ENCODE assay signal across 9 mouse cellular contexts in the genomic region with DNA sequence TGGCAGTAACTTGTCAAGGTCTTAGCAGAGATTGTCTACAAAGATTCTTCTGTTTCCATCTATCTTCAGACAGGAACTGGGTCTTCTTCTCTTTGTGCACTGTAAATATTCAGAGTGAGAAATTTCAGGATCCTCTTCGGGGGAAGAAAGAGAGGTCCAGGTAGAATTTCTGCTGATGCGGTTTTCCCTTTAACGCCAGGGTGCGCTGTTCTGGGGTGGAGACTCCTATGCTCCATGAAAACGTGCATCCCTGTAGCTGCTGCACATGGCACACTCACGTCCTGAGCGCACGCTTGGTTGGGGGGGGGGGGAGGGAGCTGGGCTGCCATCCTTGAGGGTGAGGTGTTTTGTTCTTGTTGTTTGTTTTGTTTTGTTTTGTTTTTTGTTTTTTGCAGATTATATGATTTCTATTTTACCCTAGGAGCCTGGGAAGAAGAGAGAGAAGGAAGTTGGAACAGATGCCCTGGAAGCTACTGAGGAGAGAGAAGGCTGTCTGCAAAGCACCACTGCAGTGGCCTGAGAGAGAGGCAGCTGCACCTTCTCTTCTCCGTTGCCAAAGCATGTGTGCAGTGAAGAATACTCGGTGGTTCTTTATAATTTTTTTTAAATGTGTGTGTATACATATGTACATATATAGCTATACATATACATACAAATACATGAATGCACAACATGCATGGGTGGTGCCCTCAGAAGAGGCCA. TPM values are rescaled to one million over a fixed set of nuclear protein-coding genes. Genes with fewer than 3 reads are reported as not detected.
DNase-seq lines count a peak whose midpoint lies in the region; ATAC-seq and TF ChIP-seq lines count a peak whose summit lies in the region.
"Had no signal": no experiment of that assay in that cellular context is flagged by ENCODE, and none has a peak within 500 bp of the region (broad histone marks: within the 10 kb centered on the region; RNA-seq: fewer than 3 reads in every experiment).

No protein-coding gene starts in this region.

- peak; percentile 55; the same call in 1 of the 2 replicates for ATAC-seq in forebrain, embryonic 12.5 days (ENCODE audit: low FRiP score)

- H3K27ac ChIP-seq in layer of hippocampus, adult 2 months: no peak overlapping the region
- no peak overlapping the region for H3K27ac ChIP-seq in bone marrow macrophage, adult 2 months (ENCODE audit: insufficient read depth, low read depth, low read length)
- no peak overlapping the region for H3K27ac ChIP-seq in forebrain, embryonic 12.5 days
- H3K27ac ChIP-seq: limb, embryonic 13.5 days had no signal

- TF ChIP-seq POLR2A in bone marrow macrophage, adult 2 months (IDR thresholded peaks at IDR 0.05; ENCODE audit: borderline replicate concordance, low read depth, low read length): no peak

- H3K4me2 ChIP-seq in forebrain, embryonic 12.5 days: no peak overlapping the region
- H3K4me2 ChIP-seq: limb, embryonic 13.5 days had no signal

- DNase-seq in layer of hippocampus, adult 2 months (ENCODE audit: low spot score in 2 of 2): peak in 1 of 2 experiments; percentile 36
- DNase-seq in layer of hippocampus, adult 9-11 months: no peak
- DNase-seq in ES-CJ7 (ENCODE audit: low read depth, low spot score): peak; percentile 85
- peak; percentile 38 for DNase-seq in lung, postnatal 10 days
- DNase-seq in layer of hippocampus, adult 8-10 months (ENCODE audit: low spot score in 2 of 2): no peak
- DNase-seq in left cerebral cortex, postnatal 36 days (ENCODE audit: low spot score in 2 of 2): no peak

- H3K4me3 ChIP-seq in layer of hippocampus, adult 2 months: no peak overlapping the region
- no peak overlapping the region for H3K4me3 ChIP-seq in bone marrow macrophage, adult 2 months (ENCODE audit: insufficient read depth, low read length)
- no peak overlapping the region for H3K4me3 ChIP-seq in forebrain, embryonic 12.5 days (replicated peaks)
- H3K4me3 ChIP-seq: limb, embryonic 13.5 days had no signal

- peak; percentile 71 for TF ChIP-seq CTCF in layer of hippocampus, adult 2 months (conservative IDR thresholded peaks at IDR 0.05)
- TF ChIP-seq CTCF in bone marrow macrophage, adult 2 months (IDR thresholded peaks at IDR 0.05; ENCODE audit: low read depth, low read length): peak; percentile 20; the same call in 1 of the 2 replicates

- no peak overlapping the region for H3K9ac ChIP-seq in forebrain, embryonic 12.5 days
- H3K9ac ChIP-seq: limb, embryonic 13.5 days had no signal

- H3K9me3 ChIP-seq in forebrain, embryonic 12.5 days: no peaks in the 10 kb centered on the region
- H3K9me3 ChIP-seq: limb, embryonic 13.5 days had no signal

- intact Hi-C loops in left cerebral cortex, postnatal 36 days (cut with DNase I): no loop called here

- WGBS in forebrain, embryonic 12.5 days: 9% methylated on average over 10 of the region's 10 CpGs

- no peaks in the 10 kb centered on the region for H3K27me3 ChIP-seq in forebrain, embryonic 12.5 days
- H3K27me3 ChIP-seq: limb, embryonic 13.5 days had no signal

- H3K36me3 ChIP-seq in forebrain, embryonic 12.5 days (replicated peaks): no peaks in the 10 kb centered on the region
- H3K36me3 ChIP-seq: limb, embryonic 13.5 days had no signal

- no peaks in the 10 kb centered on the region for H3K4me1 ChIP-seq in bone marrow macrophage, adult 2 months (ENCODE audit: control insufficient read depth, insufficient read depth, low read length)
- no peaks in the 10 kb centered on the region for H3K4me1 ChIP-seq in forebrain, embryonic 12.5 days

RNA-seq across cellular contexts. Expression of gene Mamdc2, which starts 30.8 kb away (rescaled TPM):
- total RNA-seq in layer of hippocampus, adult 2 months (2021): 1 to 10 TPM; 1.1 to 1.2 TPM
- polyA plus RNA-seq in bone marrow macrophage, adult 2 months (2012; ENCODE audit: insufficient read depth, insufficient read length, missing spikeins): 3.4 and 3.8 TPM in 2 replicates
- polyA plus RNA-seq in forebrain, embryonic 12.5 days (2016; fragmentation: Nextera tagmentation; extraction: Ambion mirVana): 0.62 and 1.5 TPM in 2 replicates
- 1 to 10 TPM in 3 of 4 experiments, under 1 TPM in 1; 0.72 to 3.5 (median 2.1) TPM for total RNA-seq in layer of hippocampus, adult 8-10 months (2022)
- under 1 TPM; 0.93 to 0.99 TPM for total RNA-seq in left cerebral cortex, postnatal 36 days (2021)

Comparison
In these comparisons a context has a peak if more than half of its experiments do, and no peak if none do; other contexts are left out.
1. DNase-seq: peak in ES-CJ7 (single experiment) and lung, postnatal 10 days (single experiment); none in layer of hippocampus, adult 9-11 months (single experiment), layer of hippocampus, adult 8-10 months (0 of 2) and left cerebral cortex, postnatal 36 days (0 of 2).